Mouse (Mus musculus) MEL (cell line): ENCODE measurements at regions not wholly inside any gene's neighbourhood (a gene's known extent, or its start where the extent isn't known, plus 50 kb on each side); places are given as distances from the start of the nearest gene placed in this dataset.

Source experiments
- CHD2 ChIP-seq: IDR thresholded peaks from 2 replicates; pipeline ENCODE4 v1.6.1; 2011; ENCODE audit warnings: low read length, improper control_type of control experiment
- CTCF ChIP-seq, 3 experiments: IDR thresholded peaks in 2 of 3; conservative IDR thresholded peaks in 1 of 3; 2 replicates each; pipeline ENCODE4 v1.5.1; 2011 to 2012; ENCODE audit warnings: low read length in 3 of 3, low read depth in 2 of 3, mild to moderate bottlenecking in 2 of 3, improper control_type of control experiment in 1 of 3, inconsistent platforms in 1 of 3, mixed read lengths in 1 of 3, moderate library complexity in 1 of 3; ENCODE audit not compliant: control insufficient read depth in 1 of 3, insufficient read depth in 1 of 3, poor library complexity in 1 of 3, severe bottlenecking in 1 of 3
- ELF1 ChIP-seq: IDR thresholded peaks from 2 replicates; pipeline ENCODE4 v1.6.1; 2014; ENCODE audit warnings: low read depth, mild to moderate bottlenecking, inconsistent platforms, low read length, improper control_type of control experiment, moderate library complexity
- EP300 ChIP-seq, 2 experiments: IDR thresholded peaks; 2 replicates each; pipeline ENCODE4 v1.6.1; 2011; ENCODE audit warnings: improper control_type of control experiment in 2 of 2, low read length in 2 of 2, low read depth in 1 of 2, mild to moderate bottlenecking in 1 of 2
- GATA1 ChIP-seq: IDR thresholded peaks from 2 replicates; pipeline ENCODE4 v1.6.1; 2011; ENCODE audit warnings: low read depth, low read length, improper control_type of control experiment
- JUND ChIP-seq: IDR thresholded peaks from 2 replicates; pipeline ENCODE4 v1.6.1; 2011; ENCODE audit warnings: low read depth, mild to moderate bottlenecking, improper control_type of control experiment, low read length
- MXI1 ChIP-seq: IDR thresholded peaks from 2 replicates; pipeline ENCODE4 v1.6.1; 2011; ENCODE audit warnings: mild to moderate bottlenecking, low read depth, low read length, improper control_type of control experiment
- POLR2A ChIP-seq, 2 experiments: IDR thresholded peaks; 2 replicates each; pipeline ENCODE4 v1.6.1; 2011 to 2012; ENCODE audit warnings: low read length in 2 of 2, mild to moderate bottlenecking in 2 of 2, control low read depth in 1 of 2, improper control_type of control experiment in 1 of 2, low read depth in 1 of 2, moderate library complexity in 1 of 2; ENCODE audit not compliant: control insufficient read depth in 1 of 2, insufficient read depth in 1 of 2, poor library complexity in 1 of 2
- RAD21 ChIP-seq: IDR thresholded peaks from 2 replicates; pipeline ENCODE4 v1.6.1; 2011; ENCODE audit warnings: mild to moderate bottlenecking, low read depth, low read length, improper control_type of control experiment
- RCOR1 ChIP-seq: IDR thresholded peaks from 2 replicates; pipeline ENCODE4 v1.6.1; 2012; ENCODE audit warnings: low read depth, mild to moderate bottlenecking, inconsistent platforms, low read length, improper control_type of control experiment
- TCF12 ChIP-seq: IDR thresholded peaks from 2 replicates; pipeline ENCODE4 v1.6.1; 2014; ENCODE audit warnings: low read depth, mild to moderate bottlenecking, inconsistent platforms, low read length, improper control_type of control experiment, moderate library complexity
- USF2 ChIP-seq, 2 experiments: IDR thresholded peaks; 2 replicates each; pipeline ENCODE4 v1.6.1; 2011 to 2012; ENCODE audit warnings: improper control_type of control experiment in 2 of 2, low read length in 2 of 2, borderline replicate concordance in 1 of 2, inconsistent platforms in 1 of 2, low read depth in 1 of 2, mild to moderate bottlenecking in 1 of 2; ENCODE audit not compliant: insufficient read depth in 1 of 2
- ZKSCAN1 ChIP-seq: IDR thresholded peaks from 2 replicates; pipeline ENCODE4 v1.6.1; 2012; ENCODE audit warnings: low read depth, mild to moderate bottlenecking, inconsistent platforms, low read length, improper control_type of control experiment, moderate library complexity
- ZNF384 ChIP-seq: IDR thresholded peaks from 2 replicates; pipeline ENCODE4 v1.6.1; 2012; ENCODE audit warnings: low read depth, mild to moderate bottlenecking, inconsistent platforms, low read length, improper control_type of control experiment

GRCm38 (mm10) chr16:27526669-27527068 is 138.0 kb downstream of the Ccdc50 start:
- TF ChIP-seq RAD21 (no peak), POLR2A (IDR thresholded peaks at IDR 0.05; ENCODE audit: control insufficient read depth in 1 of 2, insufficient read depth in 1 of 2, low read depth in 1 of 2, low read length in 2 of 2, poor library complexity in 1 of 2) (no peak), CTCF (IDR thresholded peaks at IDR 0.05 in 2 of 3, conservative IDR thresholded peaks at IDR 0.05 in 1 of 3; ENCODE audit: control insufficient read depth in 1 of 3, insufficient read depth in 1 of 3, low read depth in 2 of 3, low read length in 3 of 3, poor library complexity in 1 of 3, severe bottlenecking in 1 of 3) (no peak), ELF1 (no peak), RCOR1 (no peak), GATA1 (no peak), EP300 (IDR thresholded peaks at IDR 0.05; ENCODE audit: low read depth in 1 of 2, low read length in 2 of 2) (no peak), USF2 (IDR thresholded peaks at IDR 0.05; ENCODE audit: borderline replicate concordance in 1 of 2, insufficient read depth in 1 of 2, low read depth in 1 of 2, low read length in 2 of 2) (no peak), MXI1 (no peak), ZNF384 (no peak), ZKSCAN1 (no peak), TCF12 (no peak), CHD2 (no peak), JUND (no peak)
